Mouse (Mus musculus): ENCODE measurements around the gene Casc1.

Casc1 gene

DNA sequence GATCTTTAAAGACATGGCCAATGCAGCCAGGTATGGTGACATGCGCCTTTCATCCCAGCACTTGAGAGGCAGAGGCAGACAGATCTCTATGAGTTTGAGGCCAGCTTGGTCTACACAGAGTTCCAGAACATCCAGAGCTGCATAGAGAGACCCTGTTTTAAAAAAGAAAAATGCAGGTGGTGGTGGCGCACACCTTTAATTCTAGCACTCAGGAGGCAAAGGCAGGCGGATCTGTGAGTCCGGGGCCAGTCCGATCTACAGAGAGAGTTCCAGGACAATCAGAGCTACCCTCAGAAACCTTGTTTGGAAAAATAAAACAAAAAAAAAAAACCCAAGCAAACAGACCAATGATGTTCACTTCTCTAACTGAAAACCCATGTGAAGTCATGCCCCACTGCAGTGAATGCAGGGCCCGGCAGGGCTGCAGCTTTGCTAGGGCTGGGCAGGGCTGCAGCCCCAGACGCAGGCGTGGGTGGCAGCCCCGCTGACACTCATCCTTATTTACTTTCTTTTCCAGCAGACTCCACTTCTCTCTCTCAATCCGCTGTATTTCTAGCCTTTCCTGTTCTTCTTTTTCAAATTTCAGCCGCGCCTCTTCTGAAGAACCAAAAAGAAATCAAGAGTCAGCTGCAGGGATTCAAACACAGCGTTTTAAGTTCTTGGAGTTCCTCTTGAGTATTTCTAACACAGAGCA, 8.2 kb downstream of the Casc1 start:
- no peak for DNase-seq (ENCODE audit: low spot score)

DNA sequence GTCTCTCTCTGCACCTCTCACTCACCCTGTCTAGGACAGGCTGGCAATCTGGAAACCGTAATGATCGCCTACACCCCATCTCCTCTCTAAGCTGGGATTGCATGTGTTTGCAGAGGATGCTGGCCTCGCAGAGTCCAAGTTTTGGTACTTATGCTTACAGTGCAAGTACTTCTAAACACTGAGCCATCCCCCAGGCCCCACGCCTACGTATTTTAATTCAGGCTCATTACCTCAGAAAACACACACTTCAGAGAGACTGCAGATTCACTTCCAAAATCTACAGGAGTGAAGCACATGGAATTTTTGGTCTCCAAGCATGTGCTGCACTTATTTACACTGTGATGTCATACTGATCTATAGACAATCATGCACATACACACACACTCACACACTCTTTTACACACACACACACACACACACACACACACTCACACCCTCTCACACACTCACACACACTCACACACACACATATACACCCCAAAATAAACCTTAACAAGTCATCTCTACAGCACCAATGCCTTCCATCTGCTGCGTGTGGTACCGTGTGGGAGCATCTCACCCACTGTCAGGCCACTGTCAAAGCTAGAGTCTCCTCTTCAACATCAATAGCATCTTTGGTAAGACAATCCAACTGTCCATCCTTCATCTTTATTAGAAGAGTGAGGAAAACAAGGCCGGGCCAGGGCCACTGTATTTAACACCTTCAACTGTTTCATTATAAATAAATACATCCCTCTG, 12.7 kb downstream of the Casc1 start:
- no peak for DNase-seq (ENCODE audit: low spot score)

DNA sequence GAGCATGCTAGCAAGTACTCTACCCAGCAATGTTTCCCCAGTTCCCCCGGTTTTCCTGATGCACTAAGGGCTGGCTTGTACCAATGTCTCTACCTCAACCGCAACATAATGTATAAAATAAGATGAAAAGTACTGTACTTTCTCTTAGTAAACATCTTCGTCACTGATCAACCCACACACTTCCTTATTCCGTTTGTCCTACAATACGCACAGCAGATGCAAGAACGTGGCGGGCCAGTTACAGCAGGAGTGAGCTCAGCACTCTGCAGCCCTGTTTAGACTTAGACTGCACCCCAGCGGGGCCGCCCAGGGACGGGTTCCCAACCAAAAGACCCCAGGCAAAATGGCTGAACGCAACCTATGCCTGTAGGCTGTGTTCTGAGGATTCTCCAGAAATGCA, 17.4 kb downstream of the Casc1 start:
- DNase-seq (ENCODE audit: low spot score): no peak

DNA sequence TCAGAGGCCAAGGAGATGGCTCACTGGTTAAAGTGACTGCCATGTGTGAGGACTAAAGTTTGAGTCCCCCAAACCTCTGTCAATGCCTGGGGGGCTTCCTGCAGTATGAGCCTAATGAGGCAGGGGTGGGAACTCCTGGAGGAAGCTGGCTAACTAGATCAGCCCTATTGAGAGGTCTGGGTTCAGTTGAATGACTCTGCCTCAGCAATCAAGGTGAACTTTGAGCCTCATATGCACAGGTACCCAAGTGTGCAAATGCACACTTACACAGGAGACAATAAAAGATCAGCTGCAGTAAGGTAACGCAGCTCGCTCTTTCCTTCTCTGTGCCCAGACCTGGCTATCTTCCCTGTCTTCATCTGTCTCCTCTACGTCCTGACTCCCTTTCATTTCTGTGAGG, 17.8 kb downstream of the Casc1 start:
- DNase-seq (ENCODE audit: low spot score): no peak

DNA sequence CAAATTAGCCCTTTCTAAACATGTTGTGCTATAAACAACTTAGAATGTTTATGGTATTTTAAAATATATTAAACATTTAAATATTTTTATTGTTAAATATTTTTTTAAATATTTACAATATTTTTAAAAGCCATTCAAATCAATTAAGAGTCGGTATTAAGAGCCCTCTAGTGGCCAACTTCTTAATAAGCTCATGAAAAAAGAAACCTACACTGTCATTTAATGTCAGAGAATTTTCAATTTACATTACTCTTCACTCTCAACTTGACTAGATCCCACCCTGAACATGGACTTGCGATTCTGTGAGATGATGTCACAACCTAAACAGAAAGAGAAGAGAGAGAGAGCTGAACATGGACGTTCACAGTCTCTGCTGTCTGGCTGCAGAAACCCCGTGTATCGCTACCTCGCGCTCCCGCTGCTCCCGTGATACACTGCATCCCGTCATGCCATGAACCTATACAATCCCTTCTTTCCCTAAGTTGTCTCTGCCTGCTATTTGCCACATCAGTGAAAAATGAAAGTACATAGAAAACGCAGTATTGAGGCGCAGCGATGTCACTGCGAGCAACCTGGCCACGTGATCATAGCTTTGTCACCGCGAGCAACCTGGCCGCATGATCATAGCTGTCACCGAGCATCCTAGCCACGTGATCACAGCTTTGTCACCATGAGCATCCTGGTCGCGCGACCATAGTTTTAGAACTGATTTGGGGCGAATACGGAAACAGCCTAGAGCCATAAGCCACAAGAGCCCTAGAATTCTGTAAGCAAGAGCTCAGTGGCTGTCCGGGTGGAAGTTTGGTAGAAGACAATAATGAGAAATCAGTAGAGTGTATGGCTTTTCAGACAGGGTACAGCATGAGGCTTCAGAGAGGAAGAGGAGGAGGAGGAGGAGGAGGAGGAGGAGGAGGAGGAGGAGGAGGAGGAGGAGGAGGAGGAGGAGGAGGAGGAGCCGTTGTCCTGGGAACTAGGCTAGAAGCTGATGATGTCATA, 23.4 kb downstream of the Casc1 start:
- DNase-seq (ENCODE audit: low spot score): no peak

DNA sequence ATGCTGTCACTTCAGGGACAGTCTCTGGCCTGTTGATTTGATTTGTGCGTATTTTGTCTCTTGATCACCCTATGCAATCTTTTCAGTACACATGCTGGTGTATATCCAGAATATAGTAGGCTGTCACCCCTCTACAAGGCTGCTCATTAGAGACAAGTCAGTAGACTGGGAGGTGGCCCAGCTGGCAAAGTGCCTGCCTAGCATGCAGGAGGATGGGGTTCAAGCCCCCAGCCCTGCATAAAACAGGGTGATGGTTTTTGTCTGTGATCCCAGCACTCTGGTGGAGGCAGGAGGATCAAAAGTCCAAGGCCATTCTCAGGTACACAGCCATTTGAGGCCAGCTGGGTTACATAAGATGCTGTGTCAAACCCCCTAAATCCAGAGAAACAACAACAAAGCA, 24.7 kb downstream of the Casc1 start:
- no peak for DNase-seq (ENCODE audit: low spot score)

DNA sequence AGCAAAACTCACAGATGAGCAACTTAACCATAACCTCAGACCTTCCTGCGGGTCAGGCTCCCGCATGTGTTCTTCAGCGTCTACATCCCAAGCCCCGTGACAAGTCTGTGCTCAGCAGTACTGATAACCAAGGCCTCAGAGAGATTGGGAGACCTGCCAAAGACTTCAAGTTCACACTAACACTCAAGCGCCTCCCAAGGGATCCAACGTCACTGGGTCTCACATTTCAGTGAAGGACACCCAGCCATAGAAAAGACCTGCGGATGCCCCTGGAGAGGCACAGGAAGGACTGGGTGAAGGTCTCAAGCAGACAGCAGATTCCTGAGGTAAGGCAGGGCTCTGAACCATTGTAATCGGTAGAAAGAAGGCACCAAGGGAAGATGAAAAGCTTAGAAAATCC, 28.8 kb downstream of the Casc1 start:
- DNase-seq (ENCODE audit: low spot score): peak; percentile 67

DNA sequence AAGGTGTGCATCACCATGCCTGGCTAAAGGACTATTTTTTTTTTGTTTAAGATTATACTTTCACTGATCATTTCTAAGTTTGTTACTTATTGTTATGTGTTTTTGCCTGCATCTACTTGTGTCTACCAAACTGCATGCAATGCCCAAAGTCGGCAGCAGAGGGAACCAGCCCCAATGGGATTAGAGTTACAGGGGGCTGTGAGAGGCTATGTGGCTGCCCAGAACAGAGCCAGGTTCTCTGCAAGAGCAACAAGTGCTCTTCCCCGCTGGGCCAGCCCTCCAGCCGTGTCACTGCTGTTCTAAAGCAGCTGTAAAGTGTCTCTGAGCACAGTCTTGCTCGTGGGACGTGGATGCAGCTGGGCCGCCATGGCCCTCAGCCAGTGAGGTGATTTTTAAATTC, 31.1 kb downstream of the Casc1 start:
- DNase-seq (ENCODE audit: low spot score): peak; percentile 86

DNA sequence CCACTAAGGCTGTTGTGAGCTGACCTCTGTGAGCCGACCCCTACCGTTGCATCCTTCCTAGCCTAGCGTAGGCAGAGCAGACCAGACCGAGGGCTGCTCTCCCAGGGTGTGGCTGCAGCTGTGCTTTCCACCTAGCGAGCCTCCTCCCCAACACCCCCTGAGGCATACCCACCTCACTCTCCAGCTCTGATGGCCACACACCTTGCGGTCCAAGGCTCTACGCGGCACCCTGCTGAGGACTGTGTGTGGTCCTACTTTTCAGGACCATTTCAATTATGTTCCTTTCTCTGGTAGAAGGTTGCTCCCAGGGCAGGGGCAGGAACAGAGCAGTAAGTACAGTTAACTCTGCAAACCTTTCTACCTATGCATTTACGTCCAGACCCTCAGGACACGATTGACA, 34.3 kb downstream of the Casc1 start:
- DNase-seq (ENCODE audit: low spot score): peak; percentile 37

DNA sequence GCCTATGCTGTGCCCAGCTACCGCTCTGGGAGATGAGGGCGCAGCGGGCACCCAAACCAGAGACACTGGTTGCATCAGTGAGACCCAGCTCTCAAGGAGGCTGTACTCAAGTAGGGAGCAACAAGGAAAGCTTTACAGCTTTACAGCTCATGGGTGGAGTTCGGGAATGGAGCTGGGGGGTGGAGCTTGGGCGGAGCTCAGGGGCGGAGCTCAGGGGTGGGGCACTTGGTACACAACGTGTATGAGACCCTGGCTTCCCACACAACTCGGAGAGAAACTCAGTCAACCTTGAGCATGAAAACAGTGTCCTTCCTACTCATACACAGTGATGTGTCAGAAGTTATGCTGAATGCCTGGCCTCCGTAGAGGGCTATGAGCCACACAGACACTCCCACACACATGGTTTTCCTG, 35.2 kb downstream of the Casc1 start:
- DNase-seq (ENCODE audit: low spot score): peak; percentile 73

DNA sequence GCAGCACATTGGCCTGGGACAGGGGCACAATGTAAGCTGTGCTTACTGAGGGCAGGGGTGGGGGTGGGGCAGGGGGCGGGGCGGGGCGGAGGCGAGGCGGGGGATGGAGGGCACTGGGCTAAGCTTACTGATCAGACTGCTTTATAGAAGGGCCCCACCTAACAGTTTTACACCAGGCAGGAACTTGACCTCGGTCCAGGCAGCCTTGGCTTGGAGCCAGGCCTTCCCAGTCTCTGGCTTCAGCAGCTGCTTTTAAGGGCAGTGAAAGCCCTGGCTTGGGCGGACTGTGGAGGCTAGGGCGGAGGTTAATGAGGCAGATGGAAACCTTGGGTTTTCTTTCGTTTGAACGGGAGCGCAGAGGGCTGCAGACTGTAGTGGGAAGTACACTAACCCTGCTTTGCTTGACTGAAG, 37.0 kb downstream of the Casc1 start:
- DNase-seq (ENCODE audit: low spot score): peak; percentile 91

DNA sequence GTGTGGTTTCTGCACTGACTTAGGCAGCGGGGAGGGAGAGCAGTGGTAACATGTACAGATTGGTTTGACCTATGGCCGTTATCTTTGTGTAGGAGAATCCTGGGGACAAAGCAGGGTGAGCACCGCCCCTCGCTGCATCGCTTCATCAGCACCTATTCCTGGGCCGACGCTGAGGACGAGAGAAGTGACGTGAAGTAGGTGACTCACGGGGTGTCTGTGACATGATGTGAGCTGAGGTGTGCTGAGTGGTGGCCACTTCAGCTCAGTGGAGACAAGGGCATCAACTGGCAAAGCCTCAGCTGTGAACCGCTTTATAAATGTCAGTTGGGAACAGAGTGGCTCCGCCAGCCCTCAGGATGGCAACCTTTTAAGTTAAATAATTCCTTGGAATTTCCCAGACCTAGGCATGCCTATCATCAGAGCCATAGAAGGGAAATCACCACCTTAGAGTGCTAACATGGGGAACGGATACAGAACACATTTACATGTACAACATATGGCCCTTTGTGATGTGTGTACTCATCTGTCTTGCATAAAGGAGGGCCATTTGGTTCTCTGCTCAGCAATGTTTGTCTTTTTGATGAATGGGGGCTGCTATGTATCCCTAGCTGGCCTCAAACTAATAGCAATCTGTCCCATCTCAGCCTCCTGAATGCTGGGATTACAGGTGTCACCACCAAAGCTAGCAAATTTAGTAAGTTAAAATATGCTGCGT, 38.8 kb downstream of the Casc1 start:
- no peak for DNase-seq (ENCODE audit: low spot score)

DNA sequence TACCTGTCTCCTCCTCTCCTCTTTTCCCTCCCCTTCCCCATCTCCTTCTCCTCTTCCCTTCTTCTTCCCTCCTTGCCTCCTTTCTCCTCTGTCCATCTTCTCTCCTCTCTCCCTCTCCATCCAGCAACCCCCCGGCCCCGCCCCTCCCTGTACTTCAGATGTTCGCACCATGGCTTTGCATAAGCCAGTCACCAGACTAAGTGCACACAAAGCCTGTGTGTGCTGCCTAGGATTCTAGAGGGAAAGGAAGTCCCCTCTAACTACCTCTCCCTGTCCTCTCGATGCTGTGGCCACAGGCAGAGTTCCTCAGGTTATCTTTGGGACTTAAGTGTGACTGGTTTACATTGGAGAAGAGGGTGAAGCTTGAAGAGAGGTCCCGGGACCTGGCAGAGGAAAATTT, 50.2 kb downstream of the Casc1 start:
- no peak for DNase-seq (ENCODE audit: low spot score)

DNA sequence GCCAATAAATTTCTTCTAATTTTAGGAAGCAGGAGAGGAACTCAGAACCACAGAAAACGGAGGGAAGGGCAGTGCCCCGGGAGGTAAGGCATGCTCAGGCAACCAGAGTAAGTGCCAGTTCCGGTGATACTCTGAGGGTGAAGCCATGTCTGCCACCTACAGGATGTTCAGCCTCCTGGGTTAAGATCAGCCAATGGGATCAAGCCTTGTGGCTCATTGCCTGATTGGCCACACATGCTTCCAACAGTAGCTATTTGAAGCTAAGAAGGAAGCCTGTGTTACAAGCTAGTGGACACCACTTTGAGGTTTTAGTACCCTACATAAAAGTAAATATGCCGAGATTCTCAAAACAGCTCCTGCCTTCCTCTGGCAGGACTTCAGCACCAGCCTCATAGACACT, 52.2 kb downstream of the Casc1 start:
- no peak for DNase-seq (ENCODE audit: low spot score)

DNA sequence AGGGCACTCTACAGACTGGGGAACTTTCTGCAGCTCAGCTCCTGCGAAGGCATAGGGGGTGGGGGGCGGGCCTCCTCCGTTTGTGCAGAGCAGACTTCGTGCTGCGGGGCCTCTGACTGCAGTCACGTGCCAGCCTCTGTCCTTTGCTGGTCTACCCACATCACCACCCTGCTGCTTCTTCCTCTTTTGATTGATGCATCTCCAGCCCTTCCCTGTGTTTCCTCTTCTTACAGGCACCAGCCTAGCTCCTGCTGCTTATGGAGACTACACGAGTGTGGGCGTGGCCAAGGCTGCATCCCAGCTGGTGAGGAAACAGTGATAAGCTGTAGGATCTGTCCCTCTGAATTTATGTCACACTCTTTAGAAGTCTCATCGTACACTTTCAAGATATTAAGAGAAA, 61.8 kb downstream of the Casc1 start:
- no peak for DNase-seq (ENCODE audit: low spot score)

DNA sequence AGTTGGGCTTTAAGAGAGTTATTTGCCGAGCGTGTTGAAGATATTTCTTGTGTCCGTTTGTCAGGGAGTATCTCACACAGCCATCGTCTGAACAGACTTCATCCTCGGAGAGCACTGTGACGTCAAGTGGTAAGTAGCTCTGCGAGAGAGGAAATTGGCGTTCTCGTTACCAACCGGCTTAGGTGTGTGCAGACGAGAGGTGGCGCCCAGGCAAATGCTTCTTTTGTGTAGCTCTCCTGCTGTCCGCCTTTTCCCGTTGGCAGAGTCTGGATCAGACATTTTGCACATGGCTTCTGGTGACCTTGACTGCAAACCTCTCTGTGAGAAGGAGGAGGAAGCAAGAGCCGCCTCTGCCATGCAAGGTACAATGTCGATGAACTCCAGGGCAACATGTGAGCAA, 63.1 kb downstream of the Casc1 start:
- DNase-seq (ENCODE audit: low spot score): no peak

DNA sequence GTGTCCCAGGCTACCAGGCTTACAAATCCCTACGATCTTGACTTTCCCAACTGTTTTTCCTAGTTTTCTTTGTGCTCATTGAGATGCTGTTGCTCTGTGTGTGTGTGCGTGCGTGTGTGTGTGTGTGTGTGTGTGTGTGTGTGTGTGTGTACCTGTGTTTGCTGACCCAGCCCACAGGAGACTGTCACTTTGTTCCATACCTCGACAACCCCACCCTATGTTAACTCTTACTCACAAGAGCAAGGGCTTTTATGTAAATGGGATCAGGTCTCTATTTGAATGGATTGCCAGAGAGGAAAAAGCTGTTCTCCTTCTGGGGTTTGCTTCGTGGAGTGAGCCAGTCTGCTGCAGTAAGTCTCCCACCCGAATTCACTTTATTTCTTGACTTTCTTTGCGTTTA, 65.6 kb downstream of the Casc1 start:
- no peak for DNase-seq (ENCODE audit: low spot score)

DNA sequence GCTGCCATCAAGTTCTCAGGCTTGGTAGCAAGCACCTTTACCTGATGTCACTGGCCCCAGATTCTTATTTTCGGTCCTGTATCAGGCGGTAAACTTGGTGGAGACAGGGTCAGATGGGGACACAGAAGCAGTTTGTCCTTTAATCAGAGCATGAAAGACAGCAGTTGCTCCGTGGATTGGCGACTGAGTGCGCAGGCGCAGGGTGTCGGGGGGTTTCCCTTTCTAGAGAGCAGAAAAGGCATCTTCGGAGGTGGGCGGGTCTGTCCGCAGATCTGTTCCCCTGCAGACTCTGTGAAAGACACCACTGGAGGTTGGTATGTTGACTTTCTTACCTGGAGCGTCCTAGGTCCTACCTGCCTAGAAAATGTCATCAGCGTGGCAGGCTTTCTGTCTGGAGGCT, 69.0 kb downstream of the Casc1 start:
- no peak for DNase-seq (ENCODE audit: low spot score)

DNA sequence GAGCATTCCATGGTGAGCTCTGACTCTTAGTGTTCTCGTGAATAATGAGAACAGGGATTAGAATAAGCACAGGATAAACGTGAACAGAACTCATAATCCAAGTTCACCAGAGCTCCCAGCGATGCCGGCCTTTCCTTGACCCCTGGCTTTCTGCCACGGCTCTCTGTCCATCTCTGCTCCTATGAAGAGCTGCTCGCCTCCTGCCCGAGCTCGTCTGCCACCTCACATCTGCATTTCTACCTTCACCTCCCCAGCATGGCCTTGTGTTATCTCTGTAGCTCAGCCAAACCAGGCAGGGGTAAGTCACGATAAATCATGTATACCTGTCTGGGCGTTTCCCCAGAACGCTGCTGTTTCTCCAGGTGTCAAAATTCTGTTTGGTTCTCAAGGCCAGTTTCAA, 70.1 kb downstream of the Casc1 start:
- peak; percentile 52 for DNase-seq (ENCODE audit: low spot score)

DNA sequence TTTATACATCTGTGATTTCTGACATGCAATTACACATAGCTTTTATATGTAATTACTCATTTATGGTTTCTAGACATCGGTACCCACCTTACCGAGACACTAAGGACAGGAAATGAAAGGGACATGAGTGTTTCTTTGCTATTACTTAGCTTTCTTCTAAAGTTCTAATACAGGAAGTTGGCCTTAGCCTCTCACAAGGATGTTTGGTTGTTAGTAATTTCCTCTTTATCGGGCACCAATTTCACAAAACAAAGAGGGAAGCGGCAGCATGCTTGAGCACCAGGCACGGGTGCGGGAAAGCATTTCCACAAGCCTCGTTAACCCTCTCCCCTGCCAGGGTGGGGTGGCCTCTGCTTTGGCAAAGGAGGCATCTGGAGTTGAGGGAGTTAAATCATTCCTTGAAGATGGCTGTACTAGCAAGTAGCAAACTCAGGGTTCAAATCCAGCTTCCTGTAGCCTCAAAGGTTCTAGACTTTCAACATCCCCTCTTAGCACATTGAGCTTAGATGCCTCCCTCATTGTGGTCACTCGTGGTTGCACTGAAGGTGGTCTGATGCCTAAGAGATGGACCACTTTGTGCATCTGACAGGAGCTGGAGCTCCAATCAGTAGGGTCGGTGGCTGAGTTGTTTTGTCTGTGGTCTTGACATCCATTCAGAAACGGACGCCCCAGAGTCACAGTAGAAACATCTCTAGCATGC, 70.9 kb downstream of the Casc1 start:
- DNase-seq (ENCODE audit: low spot score): no peak

DNA sequence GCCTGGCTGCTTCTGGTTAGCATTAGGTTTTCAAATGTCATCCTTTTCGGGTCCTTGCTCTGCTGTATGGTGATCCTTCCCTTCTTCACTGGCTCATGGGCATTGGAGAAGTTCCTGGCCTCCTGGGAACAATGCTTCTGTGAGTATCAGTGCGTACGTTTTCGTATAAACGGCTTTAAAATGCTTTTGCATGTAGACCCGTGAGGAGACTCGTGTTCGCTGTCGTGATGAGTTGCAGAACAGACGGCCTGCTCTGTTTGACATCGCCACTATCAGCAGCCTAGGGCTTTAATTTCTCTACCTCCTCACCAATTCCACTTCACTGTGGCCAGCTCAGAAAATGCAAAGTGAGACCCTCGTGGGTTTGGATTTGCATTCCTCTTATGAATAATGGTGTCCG, 71.6 kb downstream of the Casc1 start:
- no peak for DNase-seq (ENCODE audit: low spot score)

All from testis, postnatal 10 days (tissue).